Mouse (Mus musculus): ENCODE data around the gene Rgl1. TPM values are rescaled to one million over a fixed set of nuclear protein-coding genes. Genes with fewer than 3 reads are reported as not detected.

Rgl1 gene
- polyA plus RNA-seq, 1 experiment, result 7.6 TPM

DNA sequence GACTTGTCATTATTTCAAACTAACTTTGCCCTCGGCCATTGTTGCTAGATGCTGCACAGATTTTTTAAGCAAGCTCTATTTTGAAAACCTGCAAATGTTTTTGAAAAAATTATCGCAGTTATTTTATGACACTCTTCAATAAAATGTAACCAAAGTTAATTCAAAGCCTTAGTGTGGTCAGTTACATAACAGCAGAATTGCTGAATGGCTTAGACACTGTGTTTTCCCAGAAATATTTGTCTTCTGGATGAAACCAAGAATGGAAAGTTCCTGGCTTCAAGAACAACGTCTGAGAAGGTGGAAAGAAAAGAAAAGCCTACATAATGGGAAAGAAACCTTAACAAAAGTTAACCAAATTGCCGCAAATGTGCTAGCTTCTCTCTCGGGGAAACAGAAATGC, 131.5 kb downstream of the Rgl1 start:
- TF ChIP-seq FOSL1 (IDR thresholded peaks at IDR 0.05; ENCODE audit: insufficient read depth, low read length, poor library complexity, severe bottlenecking) (no peak), MYOG (IDR thresholded peaks at IDR 0.05; ENCODE audit: control insufficient read depth, extremely low read depth, insufficient read length) (no peak), MYOD1 (IDR thresholded peaks at IDR 0.05; ENCODE audit: control insufficient read depth, insufficient read length, low read depth) (no peak), CEBPB (IDR thresholded peaks at IDR 0.05; ENCODE audit: low read depth) (no peak), CTCF (IDR thresholded peaks at IDR 0.05; ENCODE audit: control insufficient read depth, insufficient read depth, insufficient read length) (no peak), USF1 (IDR thresholded peaks at IDR 0.05; ENCODE audit: low read depth) (no peak), MAX (IDR thresholded peaks at IDR 0.05) (no peak)
- H3ac ChIP-seq (ENCODE audit: control insufficient read depth, insufficient read length, low read depth), result no peak overlapping the region
- H3K27me3 ChIP-seq (ENCODE audit: control insufficient read depth, insufficient read depth, insufficient read length), result no peaks in the 10 kb centered on the region
- no peak overlapping the region for H3K4me3 ChIP-seq (ENCODE audit: insufficient read depth, poor library complexity, severe bottlenecking)
- no peaks in the 10 kb centered on the region for H3K36me3 ChIP-seq (ENCODE audit: control insufficient read depth, insufficient read depth)
- no peaks in the 10 kb centered on the region for H3K79me3 ChIP-seq (ENCODE audit: low read depth)
- H3K79me2 ChIP-seq (ENCODE audit: control insufficient read depth, insufficient read depth), result no peaks in the 10 kb centered on the region

DNA sequence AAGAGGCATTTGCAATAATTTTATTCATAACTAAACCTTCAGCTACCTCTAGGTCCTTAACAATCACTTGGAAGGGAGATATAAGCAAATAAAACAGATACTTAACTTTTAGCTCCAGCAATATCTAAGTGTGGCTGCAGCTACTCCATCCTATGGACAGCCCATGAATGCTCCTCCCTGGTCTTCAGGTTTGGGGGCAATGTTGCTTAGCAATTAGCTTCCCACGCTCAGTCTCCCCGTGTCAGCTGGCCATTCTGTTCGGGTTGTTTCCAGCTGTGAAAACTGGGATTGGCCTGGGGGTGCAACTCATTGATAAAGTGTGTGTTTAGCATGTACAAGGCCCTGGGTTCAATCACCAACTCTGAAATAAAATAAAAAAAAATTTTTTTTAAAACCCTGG, 136.4 kb downstream of the Rgl1 start:
- no peaks in the 10 kb centered on the region for H3K36me3 ChIP-seq (ENCODE audit: control insufficient read depth, insufficient read depth)
- no peaks in the 10 kb centered on the region for H3K27me3 ChIP-seq (ENCODE audit: control insufficient read depth, insufficient read depth, insufficient read length)
- no peak overlapping the region for H3K4me3 ChIP-seq (ENCODE audit: insufficient read depth, poor library complexity, severe bottlenecking)
- H3K79me2 ChIP-seq (ENCODE audit: control insufficient read depth, insufficient read depth), result no peaks in the 10 kb centered on the region
- no peak overlapping the region for H3ac ChIP-seq (ENCODE audit: control insufficient read depth, insufficient read length, low read depth)
- no peak for TF ChIP-seq FOSL1 (IDR thresholded peaks at IDR 0.05; ENCODE audit: insufficient read depth, low read length, poor library complexity, severe bottlenecking)
- TF ChIP-seq MYOD1 (IDR thresholded peaks at IDR 0.05; ENCODE audit: control insufficient read depth, insufficient read length, low read depth), result no peak
- TF ChIP-seq MYOG (IDR thresholded peaks at IDR 0.05; ENCODE audit: control insufficient read depth, extremely low read depth, insufficient read length), result no peak
- no peaks in the 10 kb centered on the region for H3K79me3 ChIP-seq (ENCODE audit: low read depth)

DNA sequence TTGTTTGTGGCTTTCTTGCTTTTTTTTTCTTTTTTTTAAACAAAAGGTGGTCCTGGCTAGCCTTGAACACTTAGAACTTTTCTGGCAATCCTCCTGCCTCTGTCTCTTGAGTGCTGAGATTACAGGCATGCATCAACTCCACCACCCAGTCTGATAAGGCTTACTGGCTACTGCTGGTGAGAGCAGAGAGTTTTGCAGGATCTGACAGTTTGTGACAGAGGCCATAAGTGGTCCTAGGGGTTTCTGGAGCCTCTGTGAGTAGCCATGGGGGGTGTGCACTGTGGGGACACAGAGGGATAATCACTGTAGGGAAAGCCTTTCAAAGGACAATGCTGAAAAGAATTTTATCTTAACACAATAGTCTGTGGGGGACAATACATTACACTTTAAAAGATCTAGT, 140.5 kb downstream of the Rgl1 start:
- H3K79me2 ChIP-seq (ENCODE audit: control insufficient read depth, insufficient read depth), result no peaks in the 10 kb centered on the region
- no peaks in the 10 kb centered on the region for H3K79me3 ChIP-seq (ENCODE audit: low read depth)
- H3K27me3 ChIP-seq (ENCODE audit: control insufficient read depth, insufficient read depth, insufficient read length), result no peaks in the 10 kb centered on the region
- TF ChIP-seq MAX (IDR thresholded peaks at IDR 0.05) (no peak), MYOD1 (IDR thresholded peaks at IDR 0.05; ENCODE audit: control insufficient read depth, insufficient read length, low read depth) (no peak), CEBPB (IDR thresholded peaks at IDR 0.05; ENCODE audit: low read depth) (no peak), MYOG (IDR thresholded peaks at IDR 0.05; ENCODE audit: control insufficient read depth, extremely low read depth, insufficient read length) (no peak)
- no peak overlapping the region for H3ac ChIP-seq (ENCODE audit: control insufficient read depth, insufficient read length, low read depth)
- no peak overlapping the region for H3K4me3 ChIP-seq (ENCODE audit: insufficient read depth, poor library complexity, severe bottlenecking)
- no peaks in the 10 kb centered on the region for H3K36me3 ChIP-seq (ENCODE audit: control insufficient read depth, insufficient read depth)

DNA sequence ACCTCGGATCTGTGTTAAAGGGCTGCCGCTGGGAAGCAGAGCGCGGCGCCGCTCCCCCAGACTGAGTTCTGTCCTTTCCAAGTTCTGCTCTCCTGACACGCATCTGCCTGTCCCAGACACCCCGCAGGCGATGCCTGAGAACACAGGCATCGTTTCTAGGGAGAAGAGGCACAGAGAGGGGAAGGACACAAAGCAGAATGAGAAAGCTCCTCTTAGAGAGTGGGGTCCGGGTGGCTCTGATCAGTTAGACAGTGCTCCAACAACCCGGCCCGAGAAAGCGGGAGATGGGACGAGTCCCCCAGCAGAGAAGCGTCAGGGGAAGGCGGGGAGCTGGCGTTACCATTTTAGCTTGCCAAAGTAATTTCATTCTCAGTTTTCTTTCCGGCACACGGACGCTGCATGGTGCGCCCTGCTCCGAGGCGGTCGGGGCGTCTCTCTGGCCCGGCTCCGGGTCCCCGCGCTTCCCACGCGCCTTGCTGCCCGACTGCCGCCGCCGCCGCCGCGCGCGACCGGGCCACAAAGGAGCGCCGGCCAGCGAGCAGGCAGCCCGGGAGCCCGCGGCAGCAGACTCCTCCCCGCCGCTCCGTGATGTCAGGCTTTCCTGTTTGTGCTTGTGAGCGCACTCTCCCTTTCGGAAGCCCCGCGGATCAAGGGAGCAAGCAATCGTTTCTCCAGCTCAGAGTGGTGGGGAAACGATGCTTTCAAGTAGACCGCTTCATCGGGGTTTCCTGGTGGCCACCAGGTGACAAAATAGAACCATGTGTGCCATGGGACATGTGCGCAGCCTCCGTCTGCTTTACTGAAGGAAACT, 141.3 kb downstream of the Rgl1 start:
- no peaks in the 10 kb centered on the region for H3K36me3 ChIP-seq (ENCODE audit: control insufficient read depth, insufficient read depth)
- H3K79me2 ChIP-seq (ENCODE audit: control insufficient read depth, insufficient read depth), result no peaks in the 10 kb centered on the region
- no peak for TF ChIP-seq CTCF (IDR thresholded peaks at IDR 0.05; ENCODE audit: control insufficient read depth, insufficient read depth, insufficient read length)
- TF ChIP-seq USF1 (IDR thresholded peaks at IDR 0.05; ENCODE audit: low read depth), result no peak
- peak overlapping the region; percentile 38 for H3K4me3 ChIP-seq (ENCODE audit: insufficient read depth, poor library complexity, severe bottlenecking)
- no peaks in the 10 kb centered on the region for H3K27me3 ChIP-seq (ENCODE audit: control insufficient read depth, insufficient read depth, insufficient read length)
- peaks cover 2% of the 10 kb centered on the region for H3K79me3 ChIP-seq (ENCODE audit: low read depth)
- peak overlapping the region; percentile 58 for H3ac ChIP-seq (ENCODE audit: control insufficient read depth, insufficient read length, low read depth)

DNA sequence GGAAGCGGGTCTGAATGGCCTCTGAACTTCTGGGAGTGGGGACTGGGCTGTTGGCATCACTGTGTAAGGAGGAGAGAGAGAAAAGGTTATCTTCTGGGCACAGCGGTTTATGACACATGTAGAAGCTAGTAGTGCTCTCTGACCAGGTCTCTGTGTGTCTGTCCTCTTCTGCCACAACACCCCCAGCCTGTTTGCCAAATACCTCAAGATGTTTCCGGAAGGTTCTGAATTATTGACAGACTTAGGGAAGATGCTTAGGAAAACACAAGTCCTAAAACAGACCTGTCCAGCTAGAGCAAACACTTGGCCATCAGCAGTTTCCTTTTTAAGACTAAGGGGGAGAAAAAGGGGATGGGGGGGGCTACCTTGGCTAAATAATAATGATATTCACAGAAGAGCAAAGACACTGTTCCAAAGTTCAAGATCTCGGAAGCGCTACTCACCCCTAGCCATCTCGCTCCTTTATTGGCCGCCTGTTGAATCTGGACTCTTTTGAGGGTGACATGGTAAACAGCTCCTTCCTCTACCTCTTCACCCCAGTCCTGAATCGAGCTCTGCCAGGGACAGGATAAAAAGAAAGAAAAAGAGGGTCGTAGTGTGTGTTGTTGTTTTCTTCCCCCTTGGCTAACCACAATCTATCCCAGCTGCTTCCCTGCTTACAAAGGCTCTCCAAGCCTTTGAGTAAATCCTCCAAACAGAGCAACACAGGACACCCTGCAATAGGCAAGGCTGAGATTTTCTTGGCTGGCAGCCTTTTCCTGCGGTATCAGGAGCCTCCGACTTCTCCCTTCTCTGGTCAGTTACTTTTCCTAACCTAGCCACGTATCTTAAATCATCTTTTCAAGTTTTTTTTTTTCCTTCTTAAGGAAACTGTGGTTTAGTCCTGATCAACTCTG, 142.5 kb downstream of the Rgl1 start:
- Histone ChIP-seq H3K27me3 (ENCODE audit: control insufficient read depth, insufficient read depth, insufficient read length) (no peaks in the 10 kb centered on the region), H3K4me3 (ENCODE audit: insufficient read depth, poor library complexity, severe bottlenecking) (peak overlapping the region; percentile 8), H3K79me3 (ENCODE audit: low read depth) (peaks cover 2% of the 10 kb centered on the region), H3ac (ENCODE audit: control insufficient read depth, insufficient read length, low read depth) (peak overlapping the region; percentile 30), H3K79me2 (ENCODE audit: control insufficient read depth, insufficient read depth) (no peaks in the 10 kb centered on the region), H3K36me3 (ENCODE audit: control insufficient read depth, insufficient read depth) (no peaks in the 10 kb centered on the region)
- TF ChIP-seq CEBPB (IDR thresholded peaks at IDR 0.05; ENCODE audit: low read depth) (no peak), MYOD1 (IDR thresholded peaks at IDR 0.05; ENCODE audit: control insufficient read depth, insufficient read length, low read depth) (no peak), USF1 (IDR thresholded peaks at IDR 0.05; ENCODE audit: low read depth) (no peak), MAX (IDR thresholded peaks at IDR 0.05) (no peak), MYOG (IDR thresholded peaks at IDR 0.05; ENCODE audit: control insufficient read depth, extremely low read depth, insufficient read length) (no peak), FOSL1 (IDR thresholded peaks at IDR 0.05; ENCODE audit: insufficient read depth, low read length, poor library complexity, severe bottlenecking) (no peak), CTCF (IDR thresholded peaks at IDR 0.05; ENCODE audit: control insufficient read depth, insufficient read depth, insufficient read length) (no peak)
